Mouse (Mus musculus) hindbrain, embryonic 10.5 days (tissue): ENCODE measurements around the gene Ccdc124. TPM values are rescaled to one million over a fixed set of nuclear protein-coding genes. Genes with fewer than 3 reads are reported as not detected.

Experiments used
- DNase-seq: peaks from one replicate; pipeline ENCODE4 v3.0.0-alpha.2; 2017; ENCODE audit warnings: low spot score
- H3K27ac ChIP-seq: fragments of 300-500 bp; sonication (generic); 2 replicates; pipeline ENCODE4 v1.5.1; 2016; ENCODE audit warnings: mild to moderate bottlenecking, moderate library complexity
- H3K27me3 ChIP-seq: fragments of 300-500 bp; sonication (generic); 2 replicates; pipeline ENCODE4 v1.6.1; 2016; ENCODE audit warnings: mild to moderate bottlenecking; ENCODE audit not compliant: poor library complexity, insufficient read depth, severe bottlenecking
- H3K36me3 ChIP-seq: fragments of 300-500 bp; sonication (generic); 2 replicates; pipeline ENCODE4 v1.6.1; 2016; ENCODE audit warnings: mild to moderate bottlenecking, moderate library complexity
- H3K4me1 ChIP-seq: fragments of 300-500 bp; sonication (generic); replicated peaks from 2 replicates; pipeline ENCODE4 v1.6.1; 2016; ENCODE audit warnings: mild to moderate bottlenecking
- H3K4me3 ChIP-seq: fragments of 300-500 bp; sonication (generic); 2 replicates; pipeline ENCODE4 v1.5.1; 2016; ENCODE audit warnings: mild to moderate bottlenecking, moderate library complexity
- H3K9me3 ChIP-seq: fragments of 300-500 bp; sonication (generic); 2 replicates; pipeline ENCODE4 v1.6.1; 2016; ENCODE audit warnings: mild to moderate bottlenecking, moderate library complexity
- WGBS: fragments of 180-500 bp; shearing (Covaris S2); methylation state at CpG from one replicate; pipeline ENCODE4 v1.1.7; 2016; 5-methylcytosine and 5-hydroxymethylcytosine counted together
- polyA plus RNA-seq: library from polyadenylated mRNA; unstranded; fragments of >200 nt; fragmentation: Nextera tagmentation; extraction: Ambion mirVana; gene quantifications from 2 replicates; pipeline ENCODE4 v1.2.1, GENCODE M21; 2016

The Ccdc124 gene
- polyA plus RNA-seq, 1 experiment from 2014 or later: 182 TPM

DNA sequence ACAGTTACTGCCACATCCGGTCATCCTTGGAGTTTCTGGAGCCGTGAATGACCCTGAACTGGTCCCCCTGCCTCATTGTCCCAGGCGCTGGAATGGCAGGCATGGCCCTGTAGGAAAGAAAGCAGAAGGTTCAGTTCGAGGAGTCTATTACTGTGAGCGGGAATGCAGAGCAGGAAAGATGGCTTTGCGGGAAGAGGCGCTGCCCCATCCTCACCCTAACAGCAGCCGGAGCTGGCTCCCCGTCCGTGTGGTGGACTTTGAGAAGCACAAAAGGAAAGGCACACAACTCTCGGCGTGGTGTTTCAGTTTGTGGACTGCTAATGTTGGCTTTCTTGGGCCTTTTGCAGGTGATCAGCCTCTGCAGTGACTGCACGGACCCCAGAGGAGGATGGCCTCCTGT, 706 bp upstream of the Ccdc124 start:
- peak overlapping the region; percentile 93; the same call in 1 of the 2 replicates for H3K4me3 ChIP-seq
- H3K27me3 ChIP-seq: no peaks in the 10 kb centered on the region
- WGBS: 90% methylated on average over 13 of the region's 13 CpGs
- no peak for DNase-seq
- no peaks in the 10 kb centered on the region for H3K9me3 ChIP-seq
- peaks cover 38% of the 10 kb centered on the region for H3K4me1 ChIP-seq
- H3K27ac ChIP-seq: peak overlapping the region; percentile 95
- H3K36me3 ChIP-seq: no peaks in the 10 kb centered on the region

DNA sequence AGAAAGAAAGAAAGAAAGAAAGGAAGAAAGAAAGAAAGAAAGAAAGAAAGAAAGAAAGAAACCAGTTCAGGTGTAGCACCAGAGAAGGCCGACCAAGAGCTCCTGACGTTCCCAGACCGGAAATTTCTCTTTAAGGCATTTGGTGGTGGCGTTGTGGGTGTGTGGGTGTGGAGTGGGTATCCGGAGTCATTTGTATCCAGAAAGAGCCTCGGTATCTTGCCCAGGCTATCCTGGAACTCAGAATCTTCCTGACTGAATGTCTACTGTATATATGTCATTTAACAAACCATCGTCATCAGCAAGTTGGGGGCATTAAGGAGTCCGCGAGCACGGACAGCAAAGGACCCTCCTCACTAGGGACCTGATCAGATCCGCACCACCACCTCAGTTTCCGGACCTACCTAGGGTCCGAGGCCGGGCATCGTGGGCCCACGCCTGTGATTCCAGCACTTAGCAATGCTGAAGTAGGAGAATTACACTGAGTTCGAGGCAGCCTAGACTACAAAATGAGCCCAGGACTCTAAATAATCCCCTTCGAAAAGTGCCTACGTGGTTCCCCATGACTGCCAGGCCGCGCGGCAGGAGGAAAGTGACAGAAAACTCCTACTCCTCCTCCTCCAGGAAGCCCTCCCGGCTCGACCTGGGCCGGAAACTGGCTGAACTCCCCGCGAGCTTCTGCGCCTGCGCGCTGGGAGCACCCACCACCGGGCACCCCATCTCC, 932 bp downstream of the Ccdc124 start:
- Histone ChIP-seq H3K27ac (peak overlapping the region; percentile 95), H3K36me3 (peaks cover 13% of the 10 kb centered on the region), H3K4me3 (peak overlapping the region; percentile 93), H3K27me3 (peaks cover 10% of the 10 kb centered on the region), H3K4me1 (peaks cover 49% of the 10 kb centered on the region), H3K9me3 (no peaks in the 10 kb centered on the region)
- no peak for DNase-seq
- 8% methylated on average over 31 of the region's 31 CpGs for WGBS

DNA sequence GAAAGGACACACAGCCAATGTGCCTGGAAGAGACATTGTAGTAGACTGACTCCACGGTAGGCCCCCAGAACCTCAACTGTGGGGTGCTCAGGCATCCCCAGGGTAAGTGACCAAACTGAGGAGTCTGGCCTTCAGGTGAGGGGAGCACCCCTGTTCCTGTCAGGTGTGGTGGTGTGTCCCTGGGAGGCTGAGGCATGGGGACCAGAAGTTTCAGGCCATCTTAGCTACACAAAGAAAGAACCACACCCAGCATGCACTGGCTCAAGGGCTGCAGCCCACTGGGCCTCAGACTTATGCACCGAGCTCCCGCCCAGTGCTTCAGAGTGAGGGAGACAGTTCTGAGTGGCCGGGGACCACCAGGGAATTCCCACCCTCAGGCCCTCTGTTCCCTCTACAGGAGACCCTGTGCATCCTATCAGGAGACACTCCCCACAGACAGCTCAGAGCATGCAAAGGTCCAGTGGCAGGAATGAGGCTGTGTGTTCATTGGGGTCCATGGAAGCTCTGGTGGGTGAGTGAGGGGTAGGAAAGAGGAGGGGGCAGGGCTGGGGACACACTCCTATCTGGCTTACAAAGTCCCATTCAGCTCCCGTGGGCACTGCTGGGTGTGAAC, 2.4 kb downstream of the Ccdc124 start:
- Histone ChIP-seq H3K27me3 (peaks cover 10% of the 10 kb centered on the region), H3K27ac (no peak overlapping the region), H3K36me3 (peaks cover 20% of the 10 kb centered on the region), H3K4me1 (peaks cover 55% of the 10 kb centered on the region), H3K9me3 (no peaks in the 10 kb centered on the region), H3K4me3 (0 out of 2 replicates have a peak overlapping the region, but pooled peaks have one; percentile 18)
- DNase-seq: no peak
- 90% methylated on average over 5 of the region's 5 CpGs for WGBS

- Histone ChIP-seq H3K27me3 (peaks cover 10% of the 10 kb centered on the region), H3K4me3 (peak overlapping the region; percentile 22; the same call in 1 of the 2 replicates), H3K4me1 (peaks cover 72% of the 10 kb centered on the region), H3K36me3 (peaks cover 20% of the 10 kb centered on the region), H3K9me3 (no peaks in the 10 kb centered on the region), H3K27ac (peak overlapping the region; percentile 84)
- WGBS: 46% methylated on average over 16 of the region's 16 CpGs
- peak; percentile 75 for DNase-seq
Measured at GRCm38 (mm10) chr8:70869601-70870041, 4.1 kb downstream of the Ccdc124 start.

GRCm38 (mm10) chr8:70869199-70869571, 4.5 kb downstream of the Ccdc124 start:
- peak overlapping the region; percentile 84 for H3K27ac ChIP-seq
- H3K4me1 ChIP-seq: peaks cover 72% of the 10 kb centered on the region
- H3K4me3 ChIP-seq: peak overlapping the region; percentile 42
- no peak for DNase-seq
- peaks cover 20% of the 10 kb centered on the region for H3K36me3 ChIP-seq
- H3K27me3 ChIP-seq: peaks cover 10% of the 10 kb centered on the region
- 41% methylated on average over 5 of the region's 5 CpGs for WGBS
- H3K9me3 ChIP-seq: no peaks in the 10 kb centered on the region

DNA sequence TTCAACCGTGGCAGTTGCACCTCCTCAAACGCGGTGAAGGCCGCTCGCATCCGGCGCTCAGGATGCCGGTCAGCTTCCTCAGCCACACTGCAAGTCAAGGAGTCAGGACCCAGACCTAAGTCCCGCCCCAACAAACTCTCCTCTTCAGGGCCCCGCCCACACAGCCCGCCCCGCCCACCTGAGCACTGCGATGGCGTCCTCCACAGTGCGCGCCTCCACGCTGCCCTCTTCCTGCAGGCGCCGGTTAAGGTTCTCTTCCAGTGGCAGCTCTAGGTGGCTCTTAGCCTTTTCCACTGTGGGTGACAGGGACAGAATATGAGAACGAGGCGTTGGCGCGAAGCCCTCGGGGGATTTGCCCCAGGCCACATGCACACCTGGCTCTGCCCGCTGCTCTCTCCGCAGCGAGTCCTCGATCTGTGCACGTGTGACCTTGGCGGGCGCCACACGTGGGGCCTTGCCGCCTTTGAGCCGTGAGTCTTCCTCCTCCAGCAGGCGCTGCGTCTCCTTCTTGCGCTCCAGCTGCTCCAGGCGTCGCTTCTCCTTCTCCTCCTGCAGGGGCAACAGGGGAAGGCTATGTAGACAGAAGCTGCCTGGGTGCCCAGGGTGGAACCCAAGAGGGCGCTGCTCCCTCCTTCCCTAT, 5.1 kb downstream of the Ccdc124 start:
- H3K4me3 ChIP-seq: peak overlapping the region; percentile 42
- peak; percentile 68 for DNase-seq
- WGBS: 12% methylated on average over 40 of the region's 40 CpGs

GRCm38 (mm10) chr8:70866566-70866965, 7.2 kb downstream of the Ccdc124 start:
- 88% methylated on average over 7 of the region's 7 CpGs for WGBS
- Histone ChIP-seq H3K4me1 (peaks cover 78% of the 10 kb centered on the region), H3K27ac (peak overlapping the region; percentile 95)

More for the DNA sequence above, 5.1 kb downstream of the Ccdc124 start:
- peak overlapping the region; percentile 84 for H3K27ac ChIP-seq
- H3K9me3 ChIP-seq: no peaks in the 10 kb centered on the region
- peaks cover 10% of the 10 kb centered on the region for H3K27me3 ChIP-seq
- peaks cover 20% of the 10 kb centered on the region for H3K36me3 ChIP-seq
- peaks cover 72% of the 10 kb centered on the region for H3K4me1 ChIP-seq

GRCm38 (mm10) chr8:70866001-70866520, 7.7 kb downstream of the Ccdc124 start:
- H3K27me3 ChIP-seq: peaks cover 36% of the 10 kb centered on the region
- peak overlapping the region; percentile 95 for H3K27ac ChIP-seq
- no peaks in the 10 kb centered on the region for H3K9me3 ChIP-seq
- H3K36me3 ChIP-seq: peaks cover 20% of the 10 kb centered on the region
- WGBS: 9% methylated on average over 12 of the region's 12 CpGs
- H3K4me1 ChIP-seq: peaks cover 79% of the 10 kb centered on the region
- H3K4me3 ChIP-seq: peak overlapping the region; percentile 69
- DNase-seq: no peak

More at GRCm38 (mm10) chr8:70866566-70866965, 7.2 kb downstream of the Ccdc124 start:
- Histone ChIP-seq H3K9me3 (no peaks in the 10 kb centered on the region), H3K27me3 (peaks cover 31% of the 10 kb centered on the region), H3K4me3 (peak overlapping the region; percentile 69), H3K36me3 (peaks cover 20% of the 10 kb centered on the region)
- no peak for DNase-seq

DNA sequence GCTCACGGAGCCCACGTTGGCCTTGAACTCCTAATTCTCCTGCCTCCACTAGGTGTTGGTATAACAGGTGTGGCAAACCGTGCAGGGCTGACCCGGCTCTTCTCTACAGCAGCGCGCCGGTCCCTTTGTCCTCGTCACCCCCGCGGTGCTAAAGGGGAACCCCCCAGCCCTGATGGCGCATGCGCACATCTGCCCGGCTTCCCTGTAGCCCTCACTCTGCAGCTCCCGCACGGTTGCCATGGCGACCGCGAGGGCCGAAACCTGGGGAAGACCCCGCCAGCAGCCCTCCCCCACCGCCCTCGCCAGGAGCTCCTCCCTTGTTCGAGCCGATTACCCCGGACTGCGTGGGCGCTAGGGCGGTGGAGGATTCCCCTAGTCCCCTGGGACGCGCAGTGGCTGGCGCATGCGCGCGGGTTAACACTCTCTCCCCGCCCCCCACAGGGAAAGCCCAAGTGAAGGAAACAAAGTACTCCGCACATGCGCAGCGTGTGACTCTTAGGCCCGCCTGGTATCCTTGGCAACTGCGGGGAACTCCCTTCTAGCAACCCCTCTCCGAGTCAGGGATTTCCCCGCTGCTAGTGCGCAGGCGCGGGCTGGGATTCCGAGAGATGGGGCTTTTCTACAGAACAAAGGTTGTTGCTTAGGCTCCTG, 8.3 kb downstream of the Ccdc124 start:
- WGBS: under 1% methylated on average over 46 of the region's 46 CpGs
- H3K4me3 ChIP-seq: peak overlapping the region; percentile 69
- DNase-seq: peak; percentile 99
- peaks cover 40% of the 10 kb centered on the region for H3K27me3 ChIP-seq
- H3K36me3 ChIP-seq: peaks cover 20% of the 10 kb centered on the region
- H3K27ac ChIP-seq: peak overlapping the region; percentile 95
- no peaks in the 10 kb centered on the region for H3K9me3 ChIP-seq
- peaks cover 79% of the 10 kb centered on the region for H3K4me1 ChIP-seq

DNA sequence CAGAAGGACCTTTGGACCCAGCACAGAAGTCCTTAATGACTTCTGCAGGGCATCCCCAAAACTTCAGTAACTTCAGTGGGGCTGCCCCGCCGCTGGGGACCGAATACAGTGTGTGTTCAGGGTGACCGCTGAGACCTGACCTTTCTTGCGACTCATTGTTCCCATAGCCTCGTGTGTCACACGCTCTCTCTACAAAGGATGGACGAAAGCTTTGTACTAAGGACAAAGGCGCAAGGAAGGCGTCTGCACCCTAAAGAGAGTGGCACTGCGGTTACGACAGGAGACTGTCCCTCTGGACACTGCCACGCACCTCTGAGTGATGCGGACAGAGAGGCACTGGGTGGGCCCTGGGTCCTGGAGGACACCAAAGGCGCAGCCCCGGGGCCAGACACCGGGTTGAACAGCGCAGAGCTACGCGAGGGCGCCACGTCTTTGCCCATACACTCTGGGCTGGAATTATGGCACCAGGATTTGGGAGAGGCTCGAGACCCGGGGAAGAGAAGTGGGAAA, 9.0 kb downstream of the Ccdc124 start:
- H3K9me3 ChIP-seq: no peaks in the 10 kb centered on the region
- peaks cover 78% of the 10 kb centered on the region for H3K4me1 ChIP-seq

DNA sequence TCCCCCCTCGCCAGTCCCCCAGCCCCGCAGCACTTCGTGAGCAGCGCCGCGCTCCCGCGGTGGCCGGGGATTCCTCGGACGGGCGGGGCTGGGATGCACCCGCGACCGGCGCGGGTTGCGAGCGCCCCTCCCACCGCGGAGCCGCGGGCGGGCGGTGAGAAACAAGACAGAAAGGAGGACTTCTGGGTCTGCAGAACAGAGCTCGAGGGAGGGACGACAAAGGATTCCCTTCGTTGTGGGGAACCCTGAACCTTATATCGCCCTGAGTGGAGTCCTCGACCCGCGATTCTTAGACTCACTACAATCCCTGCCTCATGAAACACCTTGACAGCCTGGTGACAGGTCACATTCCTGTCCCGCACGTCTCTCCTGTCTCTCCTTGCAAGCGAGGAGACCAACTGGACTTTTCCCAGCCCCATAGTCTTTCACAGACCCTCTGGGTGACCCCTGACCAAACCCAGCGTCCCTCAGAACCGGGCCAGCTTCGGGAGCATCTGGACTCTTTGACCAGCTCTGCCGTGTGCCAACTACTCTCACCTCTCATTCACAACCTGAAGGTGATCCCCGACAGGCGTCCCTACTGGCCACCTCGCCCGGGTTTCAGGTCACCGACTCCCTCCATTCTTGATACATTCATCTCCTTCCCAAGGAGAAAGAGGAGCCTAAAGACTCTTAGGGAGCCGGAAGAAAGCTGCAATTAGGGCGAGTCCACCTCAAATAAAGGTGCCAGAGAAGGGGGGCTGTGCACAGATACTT, 9.6 kb downstream of the Ccdc124 start:
- peaks cover 44% of the 10 kb centered on the region for H3K27me3 ChIP-seq
- H3K4me1 ChIP-seq: peaks cover 71% of the 10 kb centered on the region
- H3K9me3 ChIP-seq: no peaks in the 10 kb centered on the region
- DNase-seq: peak; percentile 48
- H3K36me3 ChIP-seq: peaks cover 20% of the 10 kb centered on the region
- H3K27ac ChIP-seq: peak overlapping the region; percentile 95
- peak overlapping the region; percentile 69 for H3K4me3 ChIP-seq
- under 1% methylated on average over 46 of the region's 46 CpGs for WGBS

More for the DNA sequence above, 9.0 kb downstream of the Ccdc124 start:
- H3K27me3 ChIP-seq: peaks cover 44% of the 10 kb centered on the region
- H3K27ac ChIP-seq: peak overlapping the region; percentile 95
- peaks cover 20% of the 10 kb centered on the region for H3K36me3 ChIP-seq
- WGBS: under 1% methylated on average over 24 of the region's 24 CpGs
- peak; percentile 80 for DNase-seq
- H3K4me3 ChIP-seq: peak overlapping the region; percentile 69
